Mouse (Mus musculus) hindbrain, postnatal 0 days (tissue): ENCODE measurements at regions not wholly inside any gene's neighbourhood (a gene's known extent, or its start where the extent isn't known, plus 50 kb on each side); places are given as distances from the start of the nearest gene placed in this dataset.

Experiments
- ATAC-seq: fragments of 200-750 bp; cut with Nextera tagmentation; 2 replicates; pipeline ENCODE4 v1.8.0; 2017; ENCODE audit warnings: mild to moderate bottlenecking, moderate TSS enrichment, moderate library complexity
- DNase-seq: peaks from one replicate; pipeline ENCODE4 v3.0.0-alpha.2; 2015; ENCODE audit warnings: low spot score
- H3K27ac ChIP-seq: fragments of 300-500 bp; sonication (generic); 2 replicates; pipeline ENCODE4 v1.5.1; 2014; ENCODE audit warnings: mild to moderate bottlenecking
- H3K27me3 ChIP-seq: fragments of 300-500 bp; sonication (generic); 2 replicates; pipeline ENCODE4 v1.6.1; 2014; ENCODE audit warnings: low read length, mixed read lengths; ENCODE audit not compliant: insufficient read depth
- H3K36me3 ChIP-seq: fragments of 300-500 bp; sonication (generic); 2 replicates; pipeline ENCODE4 v1.6.1; 2014; ENCODE audit warnings: low read length, mixed read lengths; ENCODE audit not compliant: insufficient read depth
- H3K4me1 ChIP-seq: fragments of 300-500 bp; sonication (generic); 2 replicates; pipeline ENCODE4 v1.6.1; 2014; ENCODE audit warnings: antibody characterized with exemption, low read length, mixed read lengths; ENCODE audit not compliant: insufficient read depth
- H3K4me2 ChIP-seq: fragments of 300-500 bp; sonication (generic); 2 replicates; pipeline ENCODE4 v1.6.1; 2014; ENCODE audit warnings: low read depth, mild to moderate bottlenecking, low read length, moderate library complexity, mixed read lengths
- H3K4me3 ChIP-seq: fragments of 300-500 bp; sonication (generic); 2 replicates; pipeline ENCODE4 v1.5.1; 2014; ENCODE audit warnings: low read length
- H3K9ac ChIP-seq: fragments of 300-500 bp; sonication (generic); replicated peaks from 2 replicates; pipeline ENCODE4 v1.6.1; 2014; ENCODE audit warnings: mild to moderate bottlenecking, low read length, moderate library complexity, mixed read lengths
- H3K9me3 ChIP-seq: fragments of 300-500 bp; sonication (generic); 2 replicates; pipeline ENCODE4 v1.6.1; 2016; ENCODE audit warnings: low read length, mixed read lengths
- CTCF ChIP-seq: IDR thresholded peaks from 2 replicates; pipeline ENCODE4 v1.5.1; 2016; ENCODE audit warnings: antibody characterized with exemption, control low read depth, low read depth
- WGBS: fragments of 180-500 bp; shearing (Covaris S2); extraction: QIAGEN DNeasy Blood & Tissue Kit; methylation state at CpG from one replicate; pipeline ENCODE4 v1.1.7; 2014; 5-methylcytosine and 5-hydroxymethylcytosine counted together

DNA sequence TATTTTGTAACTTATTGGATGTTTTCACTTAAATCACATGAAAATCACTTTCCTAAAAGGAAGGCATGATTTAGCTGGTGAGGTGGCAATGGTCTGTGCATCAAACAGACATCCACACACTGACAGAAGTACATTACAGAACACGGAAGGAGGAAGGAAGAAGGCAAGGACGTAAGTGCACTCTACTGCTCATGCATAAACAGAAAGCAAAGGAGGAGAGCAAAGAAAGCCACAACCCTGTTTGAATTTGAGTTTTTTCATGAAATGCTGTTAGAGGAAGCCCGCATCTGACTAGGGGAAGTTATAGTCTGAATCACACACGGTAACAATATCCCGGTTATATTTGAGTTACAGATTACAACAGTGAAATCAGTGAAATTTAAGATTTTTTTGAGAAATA is 208.4 kb downstream of the Gm11146 start:
- H3K4me3 ChIP-seq, result no peak overlapping the region
- H3K27ac ChIP-seq, result no peak overlapping the region
- H3K4me2 ChIP-seq, result no peak overlapping the region
- TF ChIP-seq CTCF, result no peak
- H3K36me3 ChIP-seq, result no peaks in the 10 kb centered on the region
- H3K9me3 ChIP-seq, result no peaks in the 10 kb centered on the region
- H3K4me1 ChIP-seq, result no peaks in the 10 kb centered on the region
- DNase-seq (no peak), ATAC-seq (no peak)
- no peak overlapping the region for H3K9ac ChIP-seq
- 80% methylated on average over 5 of the region's 5 CpGs for WGBS
- no peaks in the 10 kb centered on the region for H3K27me3 ChIP-seq

DNA sequence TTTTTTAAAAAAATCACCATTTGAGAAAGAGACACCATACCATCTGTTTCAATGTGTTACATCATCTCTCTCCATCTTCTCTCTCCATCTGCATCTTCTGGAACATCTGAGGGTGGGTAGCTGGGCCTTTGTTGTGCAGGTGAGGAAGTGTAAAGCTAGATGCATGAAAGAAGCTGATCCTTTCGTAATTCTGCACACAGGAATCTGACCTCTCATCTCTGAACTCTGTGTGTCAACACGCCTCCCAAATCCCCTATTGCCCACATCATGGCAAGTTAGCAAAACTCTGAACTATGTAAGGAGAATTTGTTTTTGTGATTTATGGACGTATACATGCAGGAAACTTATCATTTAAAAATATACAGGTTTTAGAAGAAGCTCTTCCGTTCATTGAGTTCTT is 209.7 kb downstream of the Gm11146 start:
- H3K27ac ChIP-seq, result no peak overlapping the region
- H3K4me1 ChIP-seq, result no peaks in the 10 kb centered on the region
- H3K27me3 ChIP-seq, result no peaks in the 10 kb centered on the region
- no peaks in the 10 kb centered on the region for H3K9me3 ChIP-seq
- no peak for TF ChIP-seq CTCF
- no peak overlapping the region for H3K4me3 ChIP-seq
- H3K36me3 ChIP-seq, result no peaks in the 10 kb centered on the region
- ATAC-seq (no peak), DNase-seq (no peak)
- no peak overlapping the region for H3K9ac ChIP-seq
- 80% methylated on average over 4 of the region's 4 CpGs for WGBS
- no peak overlapping the region for H3K4me2 ChIP-seq

DNA sequence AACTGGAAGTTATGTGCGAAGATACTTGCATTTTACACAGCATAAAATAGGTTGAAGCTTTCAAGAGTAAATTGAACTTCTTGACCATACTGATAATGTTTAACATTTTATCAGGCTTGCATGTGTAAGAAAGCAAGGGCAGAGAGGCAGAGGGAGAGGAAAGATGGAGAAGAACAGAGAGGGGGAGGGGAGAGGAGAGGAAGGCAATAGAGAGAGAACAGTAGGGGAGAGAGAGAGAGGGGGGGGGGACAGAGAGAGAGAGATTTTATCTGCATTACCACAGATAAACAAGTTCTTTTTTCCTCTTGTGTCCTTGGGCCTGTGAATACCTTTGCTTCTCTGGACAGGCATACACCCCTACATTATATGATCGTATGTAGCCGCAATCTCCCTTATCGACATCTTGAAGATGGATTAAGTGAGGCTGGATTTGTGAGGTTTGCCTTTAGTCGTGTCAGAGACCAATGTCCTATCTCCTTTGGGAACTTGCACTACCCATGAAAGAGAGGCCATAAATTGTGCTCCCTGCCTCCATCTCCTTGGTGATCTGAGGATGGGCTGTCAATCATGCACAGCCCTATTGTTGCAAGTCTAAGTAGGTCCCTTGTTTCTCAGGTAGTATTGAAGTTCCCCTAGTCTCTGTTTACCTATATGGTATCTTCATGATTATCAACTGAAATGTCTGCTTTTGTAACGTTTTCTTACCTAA is 217.7 kb downstream of the Gm11146 start:
- Histone ChIP-seq H3K27me3 (no peaks in the 10 kb centered on the region), H3K4me2 (no peak overlapping the region), H3K4me1 (no peaks in the 10 kb centered on the region), H3K9me3 (no peaks in the 10 kb centered on the region), H3K4me3 (no peak overlapping the region), H3K36me3 (no peaks in the 10 kb centered on the region), H3K9ac (no peak overlapping the region), H3K27ac (no peak overlapping the region)
- TF ChIP-seq CTCF, result no peak
- WGBS, result 49% methylated on average over 6 of the region's 6 CpGs
- DNase-seq (no peak), ATAC-seq (no peak)

DNA sequence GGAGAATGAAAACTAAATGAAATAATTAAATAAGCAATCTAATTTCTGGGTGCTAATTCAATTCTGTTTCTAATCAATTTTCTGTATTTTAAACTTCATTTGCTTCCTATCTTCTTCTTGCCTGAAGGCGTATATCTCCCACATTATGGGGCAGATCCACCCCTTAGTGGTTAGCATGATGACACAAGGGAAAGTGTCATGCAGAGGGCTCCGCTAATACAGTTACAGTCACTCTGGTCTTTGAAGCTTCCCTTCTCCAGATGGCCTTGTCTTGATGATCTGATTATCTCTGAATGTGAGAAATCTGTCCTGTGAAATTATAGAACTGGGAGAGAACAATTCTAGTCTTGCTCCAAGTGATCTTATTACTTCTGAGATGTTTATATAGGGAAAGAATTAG is 219.1 kb downstream of the Gm11146 start:
- no peaks in the 10 kb centered on the region for H3K36me3 ChIP-seq
- ATAC-seq, result no peak
- H3K4me3 ChIP-seq, result no peak overlapping the region
- no peak overlapping the region for H3K9ac ChIP-seq
- H3K9me3 ChIP-seq, result no peaks in the 10 kb centered on the region
- 55% methylated on average over 2 of the region's 2 CpGs for WGBS
- no peak for DNase-seq
- no peak overlapping the region for H3K4me2 ChIP-seq
- no peaks in the 10 kb centered on the region for H3K4me1 ChIP-seq
- H3K27me3 ChIP-seq, result no peaks in the 10 kb centered on the region
- no peak for TF ChIP-seq CTCF
- 0 out of 2 replicates have a peak overlapping the region, but pooled peaks have one; percentile 45 for H3K27ac ChIP-seq

DNA sequence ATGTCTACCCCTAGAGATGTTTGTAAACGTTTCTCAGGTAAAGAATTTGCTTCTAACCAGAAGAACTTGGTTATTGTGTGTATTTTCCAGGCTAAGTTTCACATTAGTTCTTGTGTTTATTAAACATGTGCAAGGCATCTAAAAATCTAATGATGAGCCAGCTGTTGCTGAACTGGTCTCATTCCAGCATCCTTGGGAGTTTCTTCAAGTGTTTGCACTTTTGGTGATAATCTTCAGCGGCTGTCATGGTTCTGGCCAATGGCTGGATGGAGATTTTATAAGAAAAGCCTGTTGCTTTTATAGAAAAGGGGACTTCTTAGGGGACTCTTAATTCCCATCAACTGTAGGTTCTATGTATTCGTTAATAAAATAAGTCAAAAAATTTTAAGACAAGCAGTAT is 229.1 kb downstream of the Gm11146 start:
- no peak overlapping the region for H3K9ac ChIP-seq

DNA sequence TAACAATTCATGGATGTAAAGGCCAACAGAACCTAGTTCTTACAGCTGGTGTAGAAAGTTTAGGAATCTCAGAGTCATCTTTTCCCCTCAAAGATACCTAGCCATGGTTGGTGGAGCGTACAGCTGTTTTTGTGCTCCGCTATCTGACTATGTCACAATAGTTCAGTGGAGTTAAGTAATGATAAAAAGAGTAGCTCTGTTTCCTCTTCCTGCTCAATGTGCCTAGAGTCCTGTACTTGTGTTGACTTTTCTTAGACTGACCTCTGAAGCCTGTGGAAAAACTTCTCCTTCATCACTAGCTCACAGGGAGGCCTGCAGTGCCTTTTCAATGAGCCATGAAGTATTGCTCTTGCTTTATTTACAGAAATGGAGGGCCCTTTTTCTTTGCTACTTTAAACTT is 232.1 kb downstream of the Gm11146 start:
- Histone ChIP-seq H3K4me3 (no peak overlapping the region), H3K4me2 (no peak overlapping the region), H3K4me1 (no peaks in the 10 kb centered on the region), H3K9me3 (no peaks in the 10 kb centered on the region), H3K36me3 (no peaks in the 10 kb centered on the region), H3K9ac (no peak overlapping the region), H3K27me3 (no peaks in the 10 kb centered on the region), H3K27ac (no peak overlapping the region)
- ATAC-seq (no peak), DNase-seq (no peak)
- TF ChIP-seq CTCF, result no peak
- 94% methylated on average over 2 of the region's 2 CpGs for WGBS

More for the DNA sequence above, 229.1 kb downstream of the Gm11146 start:
- DNase-seq (no peak), ATAC-seq (no peak)
- H3K4me2 ChIP-seq, result no peak overlapping the region
- no peaks in the 10 kb centered on the region for H3K36me3 ChIP-seq
- H3K4me1 ChIP-seq, result no peaks in the 10 kb centered on the region
- no peaks in the 10 kb centered on the region for H3K27me3 ChIP-seq
- H3K9me3 ChIP-seq, result no peaks in the 10 kb centered on the region
- no peak overlapping the region for H3K27ac ChIP-seq
- 89% methylated on average over 3 of the region's 3 CpGs for whole genome bisulfite sequencing
- TF ChIP-seq CTCF, result no peak
- no peak overlapping the region for H3K4me3 ChIP-seq

DNA sequence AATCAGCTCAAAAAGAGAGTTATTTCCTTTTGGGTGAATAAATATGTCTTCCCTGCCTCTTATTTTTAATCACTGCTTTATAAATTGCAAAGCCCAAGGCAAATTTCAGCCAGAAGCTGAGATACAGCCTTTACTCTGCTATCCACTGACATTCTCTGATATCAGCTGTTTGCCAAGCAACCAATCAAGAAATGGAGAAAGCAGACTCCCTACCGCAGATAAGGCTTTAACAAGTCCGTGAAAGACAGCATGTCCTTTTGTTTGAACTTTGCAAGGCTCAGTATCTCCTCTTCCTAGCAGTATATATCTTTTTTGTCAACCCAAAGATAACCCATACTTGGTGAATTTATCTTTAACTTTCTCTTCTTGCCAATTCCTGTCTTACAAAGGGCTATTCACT is 236.6 kb downstream of the Gm11146 start:
- Histone ChIP-seq H3K4me2 (no peak overlapping the region), H3K9ac (no peak overlapping the region), H3K4me3 (no peak overlapping the region), H3K9me3 (no peaks in the 10 kb centered on the region), H3K36me3 (no peaks in the 10 kb centered on the region), H3K27me3 (no peaks in the 10 kb centered on the region), H3K4me1 (no peaks in the 10 kb centered on the region), H3K27ac (no peak overlapping the region)
- no peak for TF ChIP-seq CTCF
- no peak for ATAC-seq
- WGBS, result 51% methylated on average over 2 of the region's 2 CpGs
- no peak for DNase-seq
